Mouse (Mus musculus) left cerebral cortex, adult 2 months (tissue): ENCODE measurements around the gene Got1. TPM values are rescaled to one million over a fixed set of nuclear protein-coding genes. Genes with fewer than 3 reads are reported as not detected.

Source experiments
- DNase-seq, 2 experiments: peaks; one replicate each; pipeline ENCODE4 v3.0.0; 2021 to 2022; ENCODE audit warnings: low spot score in 2 of 2, mixed read lengths in 1 of 2; ENCODE audit errors: extremely low spot score in 1 of 2
- H3K27ac ChIP-seq: fragments of 200-600 bp; 2 replicates; pipeline ENCODE4 v1.8.1; 2022
- H3K4me3 ChIP-seq: fragments of 200-600 bp; 2 replicates; pipeline ENCODE4 v1.8.1; 2022
- CTCF ChIP-seq: fragments of 200-600 bp; IDR thresholded peaks from 2 replicates; pipeline ENCODE4 v1.8.1; 2022; ENCODE audit warnings: antibody characterized with exemption, mild to moderate bottlenecking, moderate library complexity
- intact Hi-C: fragments of 180-260 bp; cut with DNase I; formaldehyde crosslinking; loops from one replicate; pipeline ENCODE4 v1.15.1; 2025
- total RNA-seq, 2 experiments: library from RNA; stranded (reverse); gene quantifications; 2 replicates each; pipeline ENCODE4 v1.2.3; 2021

The Got1 gene
- total RNA-seq, 2 experiments from 2014 or later = 361 to 390 TPM

GRCm38 (mm10) chr19:43453025-43453424 is 71.4 kb downstream of the Got1 start:
- no peak for TF ChIP-seq CTCF
- no peak overlapping the region for H3K4me3 ChIP-seq

DNA sequence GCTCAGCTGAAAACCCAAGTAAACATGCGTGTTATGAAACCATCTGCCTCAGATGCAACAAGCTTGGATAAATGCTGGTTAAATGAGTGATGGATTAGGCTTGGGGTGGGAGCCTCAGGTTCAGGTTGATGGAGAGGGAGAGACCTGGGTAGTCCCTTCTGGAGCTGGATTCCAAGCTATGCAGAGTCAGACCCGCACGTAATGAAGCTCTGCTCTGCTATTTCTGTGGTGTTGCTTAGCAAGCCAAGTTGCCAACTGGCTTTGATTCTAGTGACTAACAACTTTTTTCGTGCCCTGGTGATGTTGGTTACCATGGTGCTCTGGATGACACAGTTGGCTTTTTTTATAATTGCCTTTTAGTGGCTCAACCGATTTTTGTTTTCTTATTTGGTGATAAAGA is 72.2 kb downstream of the Got1 start:
- DNase-seq = peak in 1 of 2 experiments; percentile 50
- Histone ChIP-seq H3K27ac (peak overlapping the region; percentile 86), H3K4me3 (peak overlapping the region; percentile 23; the same call in 1 of the 2 replicates)
- no peak for TF ChIP-seq CTCF
- intact Hi-C loops = no loop called here

More at GRCm38 (mm10) chr19:43453025-43453424, 71.4 kb downstream of the Got1 start:
- intact Hi-C loops = no loop called here
- H3K27ac ChIP-seq = no peak overlapping the region
- no peak for DNase-seq

- no peak for DNase-seq
- intact Hi-C loops = no loop called here
- peak overlapping the region; percentile 2; the same call in 1 of the 2 replicates for H3K4me3 ChIP-seq
- TF ChIP-seq CTCF = no peak
- peak overlapping the region; percentile 86 for H3K27ac ChIP-seq
These were observed 72.8 kb downstream of the Got1 start for GRCm38 (mm10) chr19:43451563-43451962.

Other genes with a start within 250 kb of the Got1 start
- under 1 TPM in 1 of 2 experiments, not detected in 1; 0.09 TPM for gene Hpse2, start 136.2 kb downstream of the Got1 start, total RNA-seq
- gene Cnnm1, start 84.2 kb downstream of the Got1 start, total RNA-seq = 100 to 1,000 TPM; 114 to 116 TPM
- gene Nkx2-3, start 87.7 kb upstream of the Got1 start, total RNA-seq = not detected
- gene Slc25a28, start 150.3 kb upstream of the Got1 start, total RNA-seq = 10 to 100 TPM; 43.3 to 46.3 TPM
- 10 to 100 TPM; 21.7 to 22.4 TPM for gene Entpd7, start 165.1 kb upstream of the Got1 start, total RNA-seq
- 1 to 10 TPM; 6.1 to 6.9 TPM for gene Cutc, start 228.4 kb upstream of the Got1 start, total RNA-seq
- gene Cox15, start 228.4 kb upstream of the Got1 start, total RNA-seq = 10 to 100 TPM; 13.9 to 15.5 TPM